Mouse (Mus musculus): ENCODE results near the gene Nicn1.

- TF ChIP-seq CTCF (IDR thresholded peaks at IDR 0.05; ENCODE audit: extremely low read depth, insufficient read depth, insufficient read length, insufficient replicate concordance), result no peak
- no peak for TF ChIP-seq POLR2A (IDR thresholded peaks at IDR 0.05; ENCODE audit: low read depth, low read length)
These were observed 23.8 kb upstream of the Nicn1 start for GRCm38 (mm10) chr9:108266261-108266935.
